8 mouse cellular contexts compared by ENCODE assay signal in genomic region chr8:71627265-71628099, GRCm38 (mm10). TPM values are rescaled to one million over a fixed set of nuclear protein-coding genes. Genes with fewer than 3 reads are reported as not detected.
DNase-seq lines count a peak whose midpoint lies in the region; ATAC-seq and TF ChIP-seq lines count a peak whose summit lies in the region.

No protein-coding gene starts in this region.

- TF ChIP-seq POLR2A in thymus, adult 2 months (IDR thresholded peaks at IDR 0.05; ENCODE audit: control insufficient read depth, extremely low read depth, insufficient read depth, low read length, poor library complexity): no peak

- DNase-seq in thymus, adult 2 months: no peak
- DNase-seq in thymus, postnatal 10 days (ENCODE audit: low spot score in 2 of 2): no peak
- DNase-seq in left cerebral cortex, adult 9 months (ENCODE audit: low spot score in 2 of 2): no peak
- no peak for DNase-seq in spleen, postnatal 14 days (ENCODE audit: low spot score in 2 of 2)

- H3K9ac ChIP-seq in forebrain, embryonic 15.5 days (replicated peaks): no peak overlapping the region
- no peak overlapping the region for H3K9ac ChIP-seq in forebrain, embryonic 13.5 days
- H3K9ac ChIP-seq in limb, embryonic 13.5 days: no peak overlapping the region
- H3K9ac ChIP-seq in stomach, embryonic 14.5 days (replicated peaks; ENCODE audit: low read depth, low read length): no peak overlapping the region

- 55% methylated on average over 9 of the region's 9 CpGs for WGBS in forebrain, embryonic 15.5 days
- 61% methylated on average over 9 of the region's 9 CpGs for WGBS in forebrain, embryonic 13.5 days
- 30% methylated on average over 9 of the region's 9 CpGs for WGBS in thymus, adult 2 months
- 44% methylated on average over 9 of the region's 9 CpGs for WGBS in limb, embryonic 13.5 days
- WGBS in stomach, embryonic 14.5 days: 46% methylated on average over 9 of the region's 9 CpGs

- peaks cover 17% of the 10 kb centered on the region for H3K27me3 ChIP-seq in forebrain, embryonic 15.5 days
- H3K27me3 ChIP-seq in forebrain, embryonic 13.5 days: peaks cover 30% of the 10 kb centered on the region
- H3K27me3 ChIP-seq in thymus, adult 2 months (ENCODE audit: control insufficient read depth, insufficient read depth, low read length): no peaks in the 10 kb centered on the region
- peaks cover 30% of the 10 kb centered on the region for H3K27me3 ChIP-seq in limb, embryonic 13.5 days
- H3K27me3 ChIP-seq in stomach, embryonic 14.5 days (ENCODE audit: control insufficient read depth, insufficient read depth, low read length): no peaks in the 10 kb centered on the region

- H3K27ac ChIP-seq in forebrain, embryonic 15.5 days (replicated peaks): peak overlapping the region; percentile 27; the same call in 1 of the 2 replicates
- H3K27ac ChIP-seq in forebrain, embryonic 13.5 days: no peak overlapping the region
- H3K27ac ChIP-seq in thymus, adult 2 months (ENCODE audit: control insufficient read depth, insufficient read depth, low read length): peak overlapping the region; percentile 14; the same call in 1 of the 2 replicates
- H3K27ac ChIP-seq in limb, embryonic 13.5 days: peak overlapping the region; percentile 10; the same call in 1 of the 2 replicates
- peak overlapping the region; percentile 52; the same call in 1 of the 2 replicates for H3K27ac ChIP-seq in stomach, embryonic 14.5 days (ENCODE audit: low read length)

- H3K9me3 ChIP-seq in forebrain, embryonic 15.5 days: no peaks in the 10 kb centered on the region
- H3K9me3 ChIP-seq in forebrain, embryonic 13.5 days (replicated peaks): no peaks in the 10 kb centered on the region
- peaks cover 13% of the 10 kb centered on the region for H3K9me3 ChIP-seq in limb, embryonic 13.5 days
- peaks cover 9% of the 10 kb centered on the region; the same call in 1 of the 2 replicates for H3K9me3 ChIP-seq in stomach, embryonic 14.5 days (ENCODE audit: control insufficient read depth, low read depth, low read length)

- no peak for TF ChIP-seq CTCF in thymus, adult 2 months (IDR thresholded peaks at IDR 0.05; ENCODE audit: borderline replicate concordance, control insufficient read depth, extremely low read depth, insufficient read depth, low read length, poor library complexity)

- no peak overlapping the region for H3K4me2 ChIP-seq in forebrain, embryonic 15.5 days (replicated peaks)
- no peak overlapping the region for H3K4me2 ChIP-seq in forebrain, embryonic 13.5 days
- no peak overlapping the region for H3K4me2 ChIP-seq in limb, embryonic 13.5 days (replicated peaks)
- H3K4me2 ChIP-seq in stomach, embryonic 14.5 days (replicated peaks; ENCODE audit: low read depth, low read length): no peak overlapping the region

- peaks cover 28% of the 10 kb centered on the region for H3K36me3 ChIP-seq in forebrain, embryonic 15.5 days
- H3K36me3 ChIP-seq in forebrain, embryonic 13.5 days (ENCODE audit: poor library complexity, severe bottlenecking): peaks cover 45% of the 10 kb centered on the region
- H3K36me3 ChIP-seq in thymus, adult 2 months (ENCODE audit: control insufficient read depth, insufficient read depth, low read length): peaks cover 9% of the 10 kb centered on the region; the same call in 1 of the 2 replicates
- peaks cover 39% of the 10 kb centered on the region for H3K36me3 ChIP-seq in limb, embryonic 13.5 days
- peaks cover 22% of the 10 kb centered on the region for H3K36me3 ChIP-seq in stomach, embryonic 14.5 days (ENCODE audit: control insufficient read depth, insufficient read depth, low read length)

- no peak for ATAC-seq in forebrain, embryonic 15.5 days (replicated peaks)
- no peak for ATAC-seq in forebrain, embryonic 13.5 days
- no peak for ATAC-seq in limb, embryonic 13.5 days (ENCODE audit: low FRiP score, low read depth)
- no peak for ATAC-seq in stomach, embryonic 14.5 days (ENCODE audit: insufficient number of reproducible peaks, insufficient read depth, low FRiP score, low read depth)

- no peak overlapping the region for H3K4me3 ChIP-seq in forebrain, embryonic 15.5 days
- H3K4me3 ChIP-seq in forebrain, embryonic 13.5 days: no peak overlapping the region
- no peak overlapping the region for H3K4me3 ChIP-seq in thymus, adult 2 months (ENCODE audit: control insufficient read depth, insufficient read depth, low read length)
- no peak overlapping the region for H3K4me3 ChIP-seq in limb, embryonic 13.5 days
- no peak overlapping the region for H3K4me3 ChIP-seq in stomach, embryonic 14.5 days (ENCODE audit: low read depth, low read length)

- peaks cover 21% of the 10 kb centered on the region for H3K4me1 ChIP-seq in forebrain, embryonic 15.5 days
- peaks cover 18% of the 10 kb centered on the region for H3K4me1 ChIP-seq in forebrain, embryonic 13.5 days
- H3K4me1 ChIP-seq in thymus, adult 2 months (replicated peaks; ENCODE audit: control insufficient read depth, insufficient read depth, low read length): peaks cover 26% of the 10 kb centered on the region
- H3K4me1 ChIP-seq in limb, embryonic 13.5 days: peaks cover 25% of the 10 kb centered on the region
- peaks cover 12% of the 10 kb centered on the region; the same call in 1 of the 2 replicates for H3K4me1 ChIP-seq in stomach, embryonic 14.5 days (ENCODE audit: control insufficient read depth, insufficient read depth, low read length)

RNA-seq across cellular contexts. Expression of gene Colgalt1, which starts 16.7 kb away (rescaled TPM):
- 54.3 and 56.2 TPM in 2 replicates for polyA plus RNA-seq in forebrain, embryonic 15.5 days (2015; fragmentation: Nextera tagmentation; extraction: Ambion mirVana)
- polyA plus RNA-seq in forebrain, embryonic 13.5 days (2015; fragmentation: Nextera tagmentation; extraction: Ambion mirVana): 37.5 and 39.9 TPM in 2 replicates
- polyA plus RNA-seq in thymus, adult 2 months (2012; rRNA removed): 134 and 158 TPM in 2 replicates
- 85.6 and 87.6 TPM in 2 replicates for polyA plus RNA-seq in limb, embryonic 13.5 days (2015; fragmentation: Nextera tagmentation; extraction: Ambion mirVana)
- 87.6 and 89.1 TPM in 2 replicates for polyA plus RNA-seq in stomach, embryonic 14.5 days (2014; fragmentation: Nextera tagmentation; extraction: Ambion mirVana)

RNA-seq across cellular contexts. Expression of gene Fam129c, which starts 30.0 kb away (rescaled TPM):
- 4.9 and 5.5 TPM in 2 replicates for polyA plus RNA-seq in forebrain, embryonic 15.5 days (2015; fragmentation: Nextera tagmentation; extraction: Ambion mirVana)
- polyA plus RNA-seq in forebrain, embryonic 13.5 days (2015; fragmentation: Nextera tagmentation; extraction: Ambion mirVana): 5.1 and 6.2 TPM in 2 replicates
- polyA plus RNA-seq in thymus, adult 2 months (2012; rRNA removed): 23.9 and 28.4 TPM in 2 replicates
- 4.0 and 5.7 TPM in 2 replicates for polyA plus RNA-seq in limb, embryonic 13.5 days (2015; fragmentation: Nextera tagmentation; extraction: Ambion mirVana)
- polyA plus RNA-seq in stomach, embryonic 14.5 days (2014; fragmentation: Nextera tagmentation; extraction: Ambion mirVana): 3.4 and 4.5 TPM in 2 replicates

RNA-seq across cellular contexts. Expression of gene Pgls, which starts 35.5 kb away (rescaled TPM):
- 191 TPM in 2 replicates for polyA plus RNA-seq in forebrain, embryonic 15.5 days (2015; fragmentation: Nextera tagmentation; extraction: Ambion mirVana)
- 201 and 206 TPM in 2 replicates for polyA plus RNA-seq in forebrain, embryonic 13.5 days (2015; fragmentation: Nextera tagmentation; extraction: Ambion mirVana)
- 280 and 369 TPM in 2 replicates for polyA plus RNA-seq in thymus, adult 2 months (2012; rRNA removed)
- 210 and 212 TPM in 2 replicates for polyA plus RNA-seq in limb, embryonic 13.5 days (2015; fragmentation: Nextera tagmentation; extraction: Ambion mirVana)
- polyA plus RNA-seq in stomach, embryonic 14.5 days (2014; fragmentation: Nextera tagmentation; extraction: Ambion mirVana): 258 and 266 TPM in 2 replicates

RNA-seq across cellular contexts. Expression of gene Unc13a, which starts 44.1 kb away (rescaled TPM):
- polyA plus RNA-seq in forebrain, embryonic 15.5 days (2015; fragmentation: Nextera tagmentation; extraction: Ambion mirVana): 23.3 and 23.6 TPM in 2 replicates
- polyA plus RNA-seq in forebrain, embryonic 13.5 days (2015; fragmentation: Nextera tagmentation; extraction: Ambion mirVana): 13.0 and 15.8 TPM in 2 replicates
- polyA plus RNA-seq in thymus, adult 2 months (2012; rRNA removed): 1.6 and 2.0 TPM in 2 replicates
- polyA plus RNA-seq in limb, embryonic 13.5 days (2015; fragmentation: Nextera tagmentation; extraction: Ambion mirVana): 0.75 and 0.77 TPM in 2 replicates
- 1.4 and 1.7 TPM in 2 replicates for polyA plus RNA-seq in stomach, embryonic 14.5 days (2014; fragmentation: Nextera tagmentation; extraction: Ambion mirVana)

RNA-seq across cellular contexts. Expression of gene Jak3, which starts 48.6 kb away (rescaled TPM):
- polyA plus RNA-seq in forebrain, embryonic 15.5 days (2015; fragmentation: Nextera tagmentation; extraction: Ambion mirVana): 2.9 and 3.3 TPM in 2 replicates
- 1.6 and 1.7 TPM in 2 replicates for polyA plus RNA-seq in forebrain, embryonic 13.5 days (2015; fragmentation: Nextera tagmentation; extraction: Ambion mirVana)
- 68.0 and 77.5 TPM in 2 replicates for polyA plus RNA-seq in thymus, adult 2 months (2012; rRNA removed)
- 3.4 and 4.2 TPM in 2 replicates for polyA plus RNA-seq in limb, embryonic 13.5 days (2015; fragmentation: Nextera tagmentation; extraction: Ambion mirVana)
- 5.4 and 6.0 TPM in 2 replicates for polyA plus RNA-seq in stomach, embryonic 14.5 days (2014; fragmentation: Nextera tagmentation; extraction: Ambion mirVana)
